Mouse (Mus musculus) stomach, postnatal 0 days (tissue): ENCODE results near the gene Rimklb.

Experiments used
- CTCF ChIP-seq: IDR thresholded peaks from 2 replicates; pipeline ENCODE4 v1.5.1; 2016; ENCODE audit warnings: antibody characterized with exemption, low read depth, mild to moderate bottlenecking, moderate library complexity
- EP300 ChIP-seq: optimal IDR thresholded peaks from 2 replicates; pipeline ENCODE3; 2016; ENCODE audit warnings: antibody characterized with exemption

- TF ChIP-seq CTCF: no peak
- no peak for TF ChIP-seq EP300
These were observed 39.4 kb downstream of the Rimklb start for GRCm38 (mm10) chr6:122458946-122459693.
